Mouse (Mus musculus): Measurements from ENCODE around the gene Timm22. TPM values are rescaled to one million over a fixed set of nuclear protein-coding genes. Genes with fewer than 3 reads are reported as not detected.

The Timm22 gene
- polyA plus RNA-seq, 1 experiment from 2014 or later = 81.6 TPM

DNA sequence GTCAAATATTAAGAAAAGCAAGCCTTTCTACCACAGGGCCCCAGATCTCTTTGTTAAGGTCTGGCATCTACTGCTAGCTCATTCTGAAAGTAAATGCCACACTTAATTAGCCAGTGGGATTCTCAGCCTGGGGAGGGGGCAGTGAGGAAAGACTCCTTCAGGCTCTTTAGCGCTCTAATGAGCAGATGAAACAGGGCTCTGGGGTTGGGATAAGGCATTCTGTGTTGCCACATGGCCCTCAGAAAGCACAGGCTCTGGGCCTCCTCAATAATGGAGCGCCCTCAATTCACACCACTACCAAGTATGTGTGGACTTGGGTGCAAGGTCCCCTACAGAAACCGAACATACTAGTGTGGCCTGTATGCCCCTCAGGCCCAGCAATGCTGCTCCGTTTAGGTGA is 21.7 kb upstream of the Timm22 start:
- no peak overlapping the region for H3K4me3 ChIP-seq (ENCODE audit: low read length)
- H3K36me3 ChIP-seq (ENCODE audit: control insufficient read depth, insufficient read depth) = no peaks in the 10 kb centered on the region
- H3K27ac ChIP-seq (ENCODE audit: low read length) = no peak overlapping the region
- no peak for ATAC-seq (replicated peaks; ENCODE audit: extremely low read depth, insufficient read depth, low FRiP score)
- WGBS = 90% methylated on average over 4 of the region's 4 CpGs
- peaks cover 5% of the 10 kb centered on the region for H3K4me1 ChIP-seq (ENCODE audit: control insufficient read depth, insufficient read depth, low read length)
- H3K9me3 ChIP-seq (replicated peaks; ENCODE audit: control insufficient read depth, low read length) = no peaks in the 10 kb centered on the region
- no peak overlapping the region for H3K9ac ChIP-seq (ENCODE audit: low read length)
- no peak overlapping the region for H3K4me2 ChIP-seq (ENCODE audit: low read depth, low read length)
- no peaks in the 10 kb centered on the region for H3K27me3 ChIP-seq (ENCODE audit: control insufficient read depth, insufficient read depth, low read length)

GRCm38 (mm10) chr11:76385746-76386145 is 21.0 kb upstream of the Timm22 start:
- ATAC-seq (replicated peaks; ENCODE audit: extremely low read depth, insufficient read depth, low FRiP score) = no peak
- Histone ChIP-seq H3K9ac (ENCODE audit: low read length) (no peak overlapping the region), H3K36me3 (ENCODE audit: control insufficient read depth, insufficient read depth) (peaks cover under 1% of the 10 kb centered on the region; the same call in 1 of the 2 replicates), H3K4me3 (ENCODE audit: low read length) (no peak overlapping the region), H3K27ac (ENCODE audit: low read length) (no peak overlapping the region), H3K4me1 (ENCODE audit: control insufficient read depth, insufficient read depth, low read length) (no peaks in the 10 kb centered on the region; the same call in 1 of the 2 replicates), H3K27me3 (ENCODE audit: control insufficient read depth, insufficient read depth, low read length) (no peaks in the 10 kb centered on the region), H3K4me2 (ENCODE audit: low read depth, low read length) (no peak overlapping the region), H3K9me3 (replicated peaks; ENCODE audit: control insufficient read depth, low read length) (no peaks in the 10 kb centered on the region; the same call in 1 of the 2 replicates)
- WGBS = 70% methylated on average over 3 of the region's 3 CpGs

GRCm38 (mm10) chr11:76387097-76387496 is 19.7 kb upstream of the Timm22 start:
- H3K9me3 ChIP-seq (replicated peaks; ENCODE audit: control insufficient read depth, low read length) = no peaks in the 10 kb centered on the region; the same call in 1 of the 2 replicates
- WGBS = 74% methylated on average over 1 of the region's 1 CpGs
- ATAC-seq (replicated peaks; ENCODE audit: extremely low read depth, insufficient read depth, low FRiP score) = no peak
- no peak overlapping the region for H3K4me2 ChIP-seq (ENCODE audit: low read depth, low read length)
- H3K36me3 ChIP-seq (ENCODE audit: control insufficient read depth, insufficient read depth) = peaks cover 4% of the 10 kb centered on the region; the same call in 1 of the 2 replicates
- no peak overlapping the region for H3K4me3 ChIP-seq (ENCODE audit: low read length)
- H3K9ac ChIP-seq (ENCODE audit: low read length) = no peak overlapping the region
- H3K27me3 ChIP-seq (ENCODE audit: control insufficient read depth, insufficient read depth, low read length) = no peaks in the 10 kb centered on the region
- H3K27ac ChIP-seq (ENCODE audit: low read length) = no peak overlapping the region
- H3K4me1 ChIP-seq (ENCODE audit: control insufficient read depth, insufficient read depth, low read length) = no peaks in the 10 kb centered on the region; the same call in 1 of the 2 replicates

- H3K4me1 ChIP-seq (ENCODE audit: control insufficient read depth, insufficient read depth, low read length) = no peaks in the 10 kb centered on the region; the same call in 1 of the 2 replicates
- H3K27ac ChIP-seq (ENCODE audit: low read length) = no peak overlapping the region
- ATAC-seq (replicated peaks; ENCODE audit: extremely low read depth, insufficient read depth, low FRiP score) = no peak
- no peak overlapping the region for H3K4me3 ChIP-seq (ENCODE audit: low read length)
- peaks cover 4% of the 10 kb centered on the region; the same call in 1 of the 2 replicates for H3K36me3 ChIP-seq (ENCODE audit: control insufficient read depth, insufficient read depth)
- no peak overlapping the region for H3K9ac ChIP-seq (ENCODE audit: low read length)
- no peaks in the 10 kb centered on the region; the same call in 1 of the 2 replicates for H3K9me3 ChIP-seq (replicated peaks; ENCODE audit: control insufficient read depth, low read length)
- H3K4me2 ChIP-seq (ENCODE audit: low read depth, low read length) = no peak overlapping the region
- 62% methylated on average over 7 of the region's 7 CpGs for WGBS
- H3K27me3 ChIP-seq (ENCODE audit: control insufficient read depth, insufficient read depth, low read length) = no peaks in the 10 kb centered on the region
These were observed 18.0 kb upstream of the Timm22 start for GRCm38 (mm10) chr11:76388711-76389110.

DNA sequence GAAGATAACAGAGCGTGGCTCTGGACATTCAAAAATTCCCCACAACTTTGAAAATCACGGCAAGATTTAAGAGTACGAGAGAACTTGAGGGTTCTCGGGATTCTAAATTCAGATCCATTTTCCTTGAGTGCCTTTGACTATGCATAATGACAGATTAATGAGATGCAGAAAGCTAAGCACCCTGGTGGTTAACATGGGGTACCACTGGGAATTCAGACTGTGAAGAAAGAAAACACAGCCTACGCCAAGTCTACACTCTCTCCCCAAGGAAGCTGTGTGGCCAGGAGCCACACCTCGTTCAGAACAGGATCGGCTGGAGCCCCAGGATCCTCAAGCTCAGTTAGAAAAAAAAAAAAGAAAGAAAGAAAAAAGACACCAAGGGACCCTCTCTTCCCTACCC is 14.2 kb upstream of the Timm22 start:
- Histone ChIP-seq H3K4me3 (ENCODE audit: low read length) (no peak overlapping the region), H3K4me2 (ENCODE audit: low read depth, low read length) (no peak overlapping the region), H3K9ac (ENCODE audit: low read length) (no peak overlapping the region), H3K36me3 (ENCODE audit: control insufficient read depth, insufficient read depth) (peaks cover 4% of the 10 kb centered on the region; the same call in 1 of the 2 replicates), H3K27ac (ENCODE audit: low read length) (no peak overlapping the region), H3K4me1 (ENCODE audit: control insufficient read depth, insufficient read depth, low read length) (no peaks in the 10 kb centered on the region; the same call in 1 of the 2 replicates), H3K9me3 (replicated peaks; ENCODE audit: control insufficient read depth, low read length) (no peaks in the 10 kb centered on the region; the same call in 1 of the 2 replicates), H3K27me3 (ENCODE audit: control insufficient read depth, insufficient read depth, low read length) (no peaks in the 10 kb centered on the region)
- no peak for ATAC-seq (replicated peaks; ENCODE audit: extremely low read depth, insufficient read depth, low FRiP score)
- WGBS = 77% methylated on average over 7 of the region's 7 CpGs

GRCm38 (mm10) chr11:76392996-76393395 is 13.8 kb upstream of the Timm22 start:
- H3K4me3 ChIP-seq (ENCODE audit: low read length) = no peak overlapping the region
- peaks cover 4% of the 10 kb centered on the region; the same call in 1 of the 2 replicates for H3K36me3 ChIP-seq (ENCODE audit: control insufficient read depth, insufficient read depth)
- H3K9me3 ChIP-seq (replicated peaks; ENCODE audit: control insufficient read depth, low read length) = no peaks in the 10 kb centered on the region; the same call in 1 of the 2 replicates
- no peak for ATAC-seq (replicated peaks; ENCODE audit: extremely low read depth, insufficient read depth, low FRiP score)
- H3K9ac ChIP-seq (ENCODE audit: low read length) = no peak overlapping the region
- no peak overlapping the region for H3K4me2 ChIP-seq (ENCODE audit: low read depth, low read length)
- no peak overlapping the region for H3K27ac ChIP-seq (ENCODE audit: low read length)
- WGBS = 81% methylated on average over 11 of the region's 11 CpGs
- no peaks in the 10 kb centered on the region; the same call in 1 of the 2 replicates for H3K4me1 ChIP-seq (ENCODE audit: control insufficient read depth, insufficient read depth, low read length)
- H3K27me3 ChIP-seq (ENCODE audit: control insufficient read depth, insufficient read depth, low read length) = no peaks in the 10 kb centered on the region

DNA sequence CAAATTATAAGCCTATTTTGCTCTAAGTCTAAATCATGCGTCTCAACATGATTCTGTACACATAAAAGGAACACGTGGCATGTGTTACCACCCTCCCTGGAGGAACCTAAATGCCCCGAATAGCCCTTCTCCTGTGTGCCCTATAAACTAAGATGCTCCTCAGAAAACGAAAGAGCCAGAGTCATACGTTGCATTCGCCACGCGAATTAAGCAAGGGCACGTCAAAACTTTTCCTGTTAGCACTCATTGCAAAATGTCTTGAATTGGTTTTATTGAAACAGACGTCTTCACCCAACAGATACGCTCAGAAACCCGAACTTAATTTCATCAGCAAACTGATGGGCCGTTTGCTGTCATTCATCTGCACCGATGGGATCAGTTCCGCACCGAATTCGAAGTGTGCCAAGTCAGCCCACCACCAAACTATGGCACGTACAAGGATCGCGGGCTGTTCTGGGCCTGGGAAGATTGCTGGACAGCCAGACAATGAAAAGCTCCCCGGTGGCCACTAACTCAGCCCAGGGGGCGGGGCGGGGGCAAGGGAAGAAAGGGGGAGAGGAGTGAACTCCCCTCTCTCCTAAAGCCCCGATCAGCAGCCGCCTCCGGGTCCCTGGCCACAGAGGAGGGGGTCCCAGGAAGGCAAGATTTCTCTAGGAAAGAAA is 9.0 kb upstream of the Timm22 start:
- under 1% methylated on average over 26 of the region's 26 CpGs for WGBS
- Histone ChIP-seq H3K36me3 (ENCODE audit: control insufficient read depth, insufficient read depth) (no peaks in the 10 kb centered on the region), H3K9ac (ENCODE audit: low read length) (peak overlapping the region; percentile 92), H3K27ac (ENCODE audit: low read length) (peak overlapping the region; percentile 90), H3K4me3 (ENCODE audit: low read length) (peak overlapping the region; percentile 92), H3K9me3 (replicated peaks; ENCODE audit: control insufficient read depth, low read length) (no peaks in the 10 kb centered on the region), H3K4me2 (ENCODE audit: low read depth, low read length) (peak overlapping the region; percentile 75), H3K4me1 (ENCODE audit: control insufficient read depth, insufficient read depth, low read length) (peaks cover 7% of the 10 kb centered on the region; the same call in 1 of the 2 replicates), H3K27me3 (ENCODE audit: control insufficient read depth, insufficient read depth, low read length) (no peaks in the 10 kb centered on the region)
- 0 out of 2 replicates have a peak, but pooled peaks have one; percentile 6 for ATAC-seq (replicated peaks; ENCODE audit: extremely low read depth, insufficient read depth, low FRiP score)

- peak overlapping the region; percentile 92 for H3K4me3 ChIP-seq (ENCODE audit: low read length)
These were observed 8.4 kb upstream of the Timm22 start for GRCm38 (mm10) chr11:76398312-76398797.

More at GRCm38 (mm10) chr11:76398312-76398797, 8.4 kb upstream of the Timm22 start:
- H3K9ac ChIP-seq (ENCODE audit: low read length) = peak overlapping the region; percentile 92
- H3K4me2 ChIP-seq (ENCODE audit: low read depth, low read length) = peak overlapping the region; percentile 75
- peaks cover 7% of the 10 kb centered on the region; the same call in 1 of the 2 replicates for H3K4me1 ChIP-seq (ENCODE audit: control insufficient read depth, insufficient read depth, low read length)
- H3K36me3 ChIP-seq (ENCODE audit: control insufficient read depth, insufficient read depth) = no peaks in the 10 kb centered on the region
- H3K9me3 ChIP-seq (replicated peaks; ENCODE audit: control insufficient read depth, low read length) = no peaks in the 10 kb centered on the region
- H3K27me3 ChIP-seq (ENCODE audit: control insufficient read depth, insufficient read depth, low read length) = no peaks in the 10 kb centered on the region
- WGBS = 0% methylated on average over 28 of the region's 33 CpGs
- peak; percentile 37 for ATAC-seq (replicated peaks; ENCODE audit: extremely low read depth, insufficient read depth, low FRiP score)
- H3K27ac ChIP-seq (ENCODE audit: low read length) = peak overlapping the region; percentile 90

All from heart, embryonic 16.5 days (tissue).